Mouse (Mus musculus): ENCODE data around the gene Ogdhl. TPM values are rescaled to one million over a fixed set of nuclear protein-coding genes. Genes with fewer than 3 reads are reported as not detected.

The Ogdhl gene
- 10.9 and 12.2 TPM in 2 replicates for polyA plus RNA-seq (2015; fragmentation: Nextera tagmentation; extraction: Ambion mirVana)

GRCm38 (mm10) chr14:32321732-32322685 is at the start of gene Ogdhl:
Gene Ogdhl (plus strand): TSS chr14:32322019.
- H3K27me3 ChIP-seq, result no peaks in the 10 kb centered on the region
- peak within 1 kb of the TSS; percentile 87 for H3K4me2 ChIP-seq
- ATAC-seq (replicated peaks; ENCODE audit: insufficient number of reproducible peaks, insufficient read depth, low FRiP score, low read depth), result peak; percentile 77
- peaks cover 10% of the 10 kb centered on the region for H3K4me1 ChIP-seq (replicated peaks)
- WGBS, result 2% methylated on average over 50 of the region's 50 CpGs
- H3K9me3 ChIP-seq (replicated peaks), result no peaks in the 10 kb centered on the region
- peak within 1 kb of the TSS; percentile 60 for H3K9ac ChIP-seq
- peak within 1 kb of the TSS; percentile 74 for H3K4me3 ChIP-seq
- no peaks in the 10 kb centered on the region for H3K36me3 ChIP-seq
- no peak within 1 kb of the TSS for H3K27ac ChIP-seq

- no peak overlapping the region for H3K9ac ChIP-seq
- H3K36me3 ChIP-seq, result no peaks in the 10 kb centered on the region; the same call in 1 of the 2 replicates
- no peak overlapping the region for H3K27ac ChIP-seq
- H3K4me1 ChIP-seq (replicated peaks), result no peaks in the 10 kb centered on the region
- 80% methylated on average over 12 of the region's 12 CpGs for WGBS
- ATAC-seq (replicated peaks; ENCODE audit: insufficient number of reproducible peaks, insufficient read depth, low FRiP score, low read depth), result no peak
- no peaks in the 10 kb centered on the region for H3K9me3 ChIP-seq (replicated peaks)
- H3K4me2 ChIP-seq, result no peak overlapping the region
- H3K4me3 ChIP-seq, result no peak overlapping the region
- no peaks in the 10 kb centered on the region for H3K27me3 ChIP-seq
Measured at GRCm38 (mm10) chr14:32301622-32302021, 20.2 kb upstream of the Ogdhl start.

- 87% methylated on average over 7 of the region's 7 CpGs for WGBS
- Histone ChIP-seq H3K27me3 (no peaks in the 10 kb centered on the region), H3K27ac (no peak overlapping the region), H3K36me3 (no peaks in the 10 kb centered on the region; the same call in 1 of the 2 replicates), H3K9ac (no peak overlapping the region), H3K4me1 (replicated peaks) (no peaks in the 10 kb centered on the region), H3K4me2 (no peak overlapping the region), H3K4me3 (no peak overlapping the region), H3K9me3 (replicated peaks) (no peaks in the 10 kb centered on the region)
- ATAC-seq (replicated peaks; ENCODE audit: insufficient number of reproducible peaks, insufficient read depth, low FRiP score, low read depth), result no peak
Measured at GRCm38 (mm10) chr14:32302423-32302822, 19.4 kb upstream of the Ogdhl start.

- H3K9ac ChIP-seq, result no peak overlapping the region
- no peaks in the 10 kb centered on the region for H3K27me3 ChIP-seq
- no peaks in the 10 kb centered on the region for H3K36me3 ChIP-seq
- no peaks in the 10 kb centered on the region for H3K4me1 ChIP-seq (replicated peaks)
- H3K4me3 ChIP-seq, result no peak overlapping the region
- H3K9me3 ChIP-seq (replicated peaks), result no peaks in the 10 kb centered on the region
- no peak for ATAC-seq (replicated peaks; ENCODE audit: insufficient number of reproducible peaks, insufficient read depth, low FRiP score, low read depth)
- WGBS, result 79% methylated on average over 8 of the region's 8 CpGs
- no peak overlapping the region for H3K4me2 ChIP-seq
- no peak overlapping the region for H3K27ac ChIP-seq
Measured at GRCm38 (mm10) chr14:32304921-32305320, 16.9 kb upstream of the Ogdhl start.

- H3K36me3 ChIP-seq, result no peaks in the 10 kb centered on the region
- ATAC-seq (replicated peaks; ENCODE audit: insufficient number of reproducible peaks, insufficient read depth, low FRiP score, low read depth), result no peak
- H3K9me3 ChIP-seq (replicated peaks), result no peaks in the 10 kb centered on the region
- H3K27me3 ChIP-seq, result no peaks in the 10 kb centered on the region
- H3K4me3 ChIP-seq, result no peak overlapping the region
- H3K9ac ChIP-seq, result no peak overlapping the region
- no peak overlapping the region for H3K4me2 ChIP-seq
- H3K27ac ChIP-seq, result no peak overlapping the region
- H3K4me1 ChIP-seq (replicated peaks), result no peaks in the 10 kb centered on the region
- WGBS, result 34% methylated on average over 8 of the region's 8 CpGs
Measured at GRCm38 (mm10) chr14:32309876-32310275, 11.9 kb upstream of the Ogdhl start.

GRCm38 (mm10) chr14:32311381-32312035 is 10.3 kb upstream of the Ogdhl start:
- 84% methylated on average over 2 of the region's 2 CpGs for WGBS
- H3K4me3 ChIP-seq, result no peak overlapping the region
- ATAC-seq (replicated peaks; ENCODE audit: insufficient number of reproducible peaks, insufficient read depth, low FRiP score, low read depth), result no peak

GRCm38 (mm10) chr14:32317822-32318221 is 4.0 kb upstream of the Ogdhl start:
- Histone ChIP-seq H3K9ac (no peak overlapping the region), H3K4me1 (replicated peaks) (peaks cover 10% of the 10 kb centered on the region), H3K27ac (no peak overlapping the region), H3K9me3 (replicated peaks) (no peaks in the 10 kb centered on the region), H3K27me3 (no peaks in the 10 kb centered on the region), H3K36me3 (no peaks in the 10 kb centered on the region), H3K4me3 (no peak overlapping the region), H3K4me2 (no peak overlapping the region)
- no peak for ATAC-seq (replicated peaks; ENCODE audit: insufficient number of reproducible peaks, insufficient read depth, low FRiP score, low read depth)
- 12% methylated on average over 4 of the region's 4 CpGs for WGBS

More at GRCm38 (mm10) chr14:32311381-32312035, 10.3 kb upstream of the Ogdhl start:
- no peaks in the 10 kb centered on the region for H3K36me3 ChIP-seq
- no peak overlapping the region for H3K4me2 ChIP-seq
- no peak overlapping the region for H3K9ac ChIP-seq
- H3K27me3 ChIP-seq, result no peaks in the 10 kb centered on the region
- H3K4me1 ChIP-seq (replicated peaks), result no peaks in the 10 kb centered on the region
- no peaks in the 10 kb centered on the region for H3K9me3 ChIP-seq (replicated peaks)
- H3K27ac ChIP-seq, result no peak overlapping the region

- H3K9ac ChIP-seq, result no peak overlapping the region
- no peak overlapping the region for H3K4me2 ChIP-seq
- no peaks in the 10 kb centered on the region for H3K27me3 ChIP-seq
- 90% methylated on average over 5 of the region's 5 CpGs for WGBS
- no peak for ATAC-seq (replicated peaks; ENCODE audit: insufficient number of reproducible peaks, insufficient read depth, low FRiP score, low read depth)
- no peaks in the 10 kb centered on the region for H3K36me3 ChIP-seq
- peaks cover 10% of the 10 kb centered on the region for H3K4me1 ChIP-seq (replicated peaks)
- H3K27ac ChIP-seq, result no peak overlapping the region
- H3K4me3 ChIP-seq, result no peak overlapping the region
- no peaks in the 10 kb centered on the region for H3K9me3 ChIP-seq (replicated peaks)
Measured at GRCm38 (mm10) chr14:32323221-32323620, 1.4 kb downstream of the Ogdhl start.

- WGBS, result 83% methylated on average over 9 of the region's 9 CpGs
- Histone ChIP-seq H3K36me3 (no peaks in the 10 kb centered on the region), H3K9me3 (replicated peaks) (no peaks in the 10 kb centered on the region), H3K27ac (no peak overlapping the region), H3K4me1 (replicated peaks) (peaks cover 3% of the 10 kb centered on the region), H3K4me3 (no peak overlapping the region), H3K9ac (no peak overlapping the region), H3K4me2 (no peak overlapping the region), H3K27me3 (no peaks in the 10 kb centered on the region)
- ATAC-seq (replicated peaks; ENCODE audit: insufficient number of reproducible peaks, insufficient read depth, low FRiP score, low read depth), result no peak
Measured at GRCm38 (mm10) chr14:32327366-32327765, 5.5 kb downstream of the Ogdhl start.

GRCm38 (mm10) chr14:32332515-32333445 is 11.0 kb downstream of the Ogdhl start:
- no peaks in the 10 kb centered on the region; the same call in 1 of the 2 replicates for H3K36me3 ChIP-seq
- WGBS, result 83% methylated on average over 20 of the region's 20 CpGs
- H3K4me1 ChIP-seq (replicated peaks), result no peaks in the 10 kb centered on the region
- no peak overlapping the region for H3K4me2 ChIP-seq
- no peaks in the 10 kb centered on the region for H3K27me3 ChIP-seq
- no peak for ATAC-seq (replicated peaks; ENCODE audit: insufficient number of reproducible peaks, insufficient read depth, low FRiP score, low read depth)
- H3K9ac ChIP-seq, result no peak overlapping the region
- H3K9me3 ChIP-seq (replicated peaks), result no peaks in the 10 kb centered on the region
- H3K4me3 ChIP-seq, result no peak overlapping the region
- H3K27ac ChIP-seq, result no peak overlapping the region

- Histone ChIP-seq H3K27me3 (no peaks in the 10 kb centered on the region), H3K27ac (no peak overlapping the region), H3K9me3 (replicated peaks) (no peaks in the 10 kb centered on the region), H3K9ac (no peak overlapping the region), H3K4me2 (no peak overlapping the region), H3K4me1 (replicated peaks) (no peaks in the 10 kb centered on the region), H3K4me3 (no peak overlapping the region), H3K36me3 (no peaks in the 10 kb centered on the region; the same call in 1 of the 2 replicates)
- ATAC-seq (replicated peaks; ENCODE audit: insufficient number of reproducible peaks, insufficient read depth, low FRiP score, low read depth), result no peak
- WGBS, result 73% methylated on average over 6 of the region's 6 CpGs
Measured at GRCm38 (mm10) chr14:32336021-32336420, 14.2 kb downstream of the Ogdhl start.

Data from heart, embryonic 15.5 days (tissue).